Mouse (Mus musculus) embryo, embryonic 10 days (tissue): ENCODE data around the gene Zfp280d.
A peak's percentile ranks its signal among the peaks of the same experiment; 100 is the strongest.
"Not testable (repeated sequence)": the region's sequence is repeated elsewhere in the genome, so short reads cannot be mapped to it uniquely, and the experiment has no call there.

ENCODE experiments used
- DNase-seq: peaks from one replicate; pipeline ENCODE4 v3.0.0-alpha.2; 2015; ENCODE audit warnings: low spot score

Zfp280d gene

GRCm38 (mm10) chr9:72374074-72374473 is 99.4 kb downstream of the Zfp280d start:
- DNase-seq = no peak

GRCm38 (mm10) chr9:72374996-72375395 is 100.3 kb downstream of the Zfp280d start:
- no peak for DNase-seq

- no peak for DNase-seq
Measured at GRCm38 (mm10) chr9:72375639-72376038, 101.0 kb downstream of the Zfp280d start.

GRCm38 (mm10) chr9:72385786-72386185 is 111.1 kb downstream of the Zfp280d start:
- no peak for DNase-seq

GRCm38 (mm10) chr9:72388934-72389333 is 114.3 kb downstream of the Zfp280d start:
- DNase-seq = no peak

GRCm38 (mm10) chr9:72389431-72390002 is 114.9 kb downstream of the Zfp280d start:
- no peak for DNase-seq

GRCm38 (mm10) chr9:72390321-72391077 is 115.8 kb downstream of the Zfp280d start:
- no peak for DNase-seq

- DNase-seq = no peak
Measured at GRCm38 (mm10) chr9:72392686-72393085, 118.0 kb downstream of the Zfp280d start.

- no peak for DNase-seq
Measured at GRCm38 (mm10) chr9:72393238-72393637, 118.6 kb downstream of the Zfp280d start.

GRCm38 (mm10) chr9:72393869-72394341 is 119.2 kb downstream of the Zfp280d start:
- no peak for DNase-seq

- no peak for DNase-seq
Measured at GRCm38 (mm10) chr9:72400121-72400520, 125.5 kb downstream of the Zfp280d start.

- DNase-seq = not testable (repeated sequence)
Measured at GRCm38 (mm10) chr9:72401769-72402168, 127.1 kb downstream of the Zfp280d start.

GRCm38 (mm10) chr9:72403421-72403820 is 128.8 kb downstream of the Zfp280d start:
- DNase-seq = no peak

GRCm38 (mm10) chr9:72404446-72404845 is 129.8 kb downstream of the Zfp280d start:
- no peak for DNase-seq

GRCm38 (mm10) chr9:72404934-72405333 is 130.3 kb downstream of the Zfp280d start:
- no peak for DNase-seq

- no peak for DNase-seq
Measured at GRCm38 (mm10) chr9:72405882-72406638, 131.4 kb downstream of the Zfp280d start.

GRCm38 (mm10) chr9:72408131-72408586 is 133.5 kb downstream of the Zfp280d start:
- peak; percentile 95 for DNase-seq

- no peak for DNase-seq
Measured at GRCm38 (mm10) chr9:72409381-72410225, 134.9 kb downstream of the Zfp280d start.

- DNase-seq = peak; percentile 21
Measured at GRCm38 (mm10) chr9:72411746-72412145, 137.1 kb downstream of the Zfp280d start.
